Mouse (Mus musculus): ENCODE measurements at regions not wholly inside any gene's neighbourhood (a gene's known extent, or its start where the extent isn't known, plus 50 kb on each side); places are given as distances from the start of the nearest gene placed in this dataset.
"Not testable (repeated sequence)": the region's sequence is repeated elsewhere in the genome, so short reads cannot be mapped to it uniquely, and the experiment has no call there.

GRCm38 (mm10) chr10:117503222-117504184 is 123.7 kb upstream of the Cpsf6 start:
- no peak for DNase-seq
- intact Hi-C loops (cut with DNase I) = no loop called here

GRCm38 (mm10) chr10:117502731-117503130 is 122.9 kb upstream of the Cpsf6 start:
- intact Hi-C loops (cut with DNase I) = no loop called here
- no peak for DNase-seq

- DNase-seq = no peak
- intact Hi-C loops (cut with DNase I) = no loop called here
Observed at GRCm38 (mm10) chr10:117502135-117502534, 122.3 kb upstream of the Cpsf6 start.

- intact Hi-C loops (cut with DNase I) = no loop called here
- no peak for DNase-seq
Observed at GRCm38 (mm10) chr10:117501426-117501825, 121.6 kb upstream of the Cpsf6 start.

- DNase-seq = no peak
- intact Hi-C loops (cut with DNase I) = no loop called here
Observed at GRCm38 (mm10) chr10:117500457-117501108, 120.8 kb upstream of the Cpsf6 start.

GRCm38 (mm10) chr10:117499864-117500453 is 120.1 kb upstream of the Cpsf6 start:
- DNase-seq = no peak
- intact Hi-C loops (cut with DNase I) = no loop called here

GRCm38 (mm10) chr10:117499177-117499863 is 119.5 kb upstream of the Cpsf6 start:
- no peak for DNase-seq
- intact Hi-C loops (cut with DNase I) = no loop called here

GRCm38 (mm10) chr10:117498497-117498896 is 118.7 kb upstream of the Cpsf6 start:
- DNase-seq = no peak
- intact Hi-C loops (cut with DNase I) = no loop called here

GRCm38 (mm10) chr10:117497565-117498256 is 117.9 kb upstream of the Cpsf6 start:
- no peak for DNase-seq

GRCm38 (mm10) chr10:117497082-117497481 is 117.3 kb upstream of the Cpsf6 start:
- DNase-seq; intact Hi-C loops (cut with DNase I): not testable (repeated sequence)

More at GRCm38 (mm10) chr10:117497565-117498256, 117.9 kb upstream of the Cpsf6 start:
- intact Hi-C loops (cut with DNase I) = no loop called here

- intact Hi-C loops (cut with DNase I) = no loop called here
- DNase-seq = no peak
Observed at GRCm38 (mm10) chr10:117496064-117497011, 116.5 kb upstream of the Cpsf6 start.

GRCm38 (mm10) chr10:117494171-117494701 is 114.4 kb upstream of the Cpsf6 start:
- intact Hi-C loops (cut with DNase I) = no loop called here
- DNase-seq = no peak

GRCm38 (mm10) chr10:117493824-117494121 is 114.0 kb upstream of the Cpsf6 start:
- DNase-seq = no peak
- intact Hi-C loops (cut with DNase I) = no loop called here

GRCm38 (mm10) chr10:117493091-117493823 is 113.4 kb upstream of the Cpsf6 start:
- DNase-seq = no peak
- intact Hi-C loops (cut with DNase I) = no loop called here

GRCm38 (mm10) chr10:117492391-117492990 is 112.7 kb upstream of the Cpsf6 start:
- no peak for DNase-seq
- intact Hi-C loops (cut with DNase I) = no loop called here

- intact Hi-C loops (cut with DNase I) = no loop called here
- no peak for DNase-seq
Observed at GRCm38 (mm10) chr10:117491711-117492110, 111.9 kb upstream of the Cpsf6 start.

- DNase-seq = no peak
- intact Hi-C loops (cut with DNase I) = no loop called here
Observed at GRCm38 (mm10) chr10:117490851-117491595, 111.2 kb upstream of the Cpsf6 start.
